Mouse (Mus musculus) megakaryocyte, embryonic 14.5 days (primary cell): ENCODE results near the gene Ahcyl1.

ENCODE experiments used
- FLI1 ChIP-seq: IDR thresholded peaks from 2 replicates; pipeline ENCODE4 v1.6.1; 2012; ENCODE audit warnings: low read length, inconsistent platforms, mixed read lengths
- GATA1 ChIP-seq: IDR thresholded peaks from 3 replicates; pipeline ENCODE4 v1.6.1; 2012; ENCODE audit warnings: mixed read lengths, low read length, inconsistent platforms, borderline replicate concordance

DNA sequence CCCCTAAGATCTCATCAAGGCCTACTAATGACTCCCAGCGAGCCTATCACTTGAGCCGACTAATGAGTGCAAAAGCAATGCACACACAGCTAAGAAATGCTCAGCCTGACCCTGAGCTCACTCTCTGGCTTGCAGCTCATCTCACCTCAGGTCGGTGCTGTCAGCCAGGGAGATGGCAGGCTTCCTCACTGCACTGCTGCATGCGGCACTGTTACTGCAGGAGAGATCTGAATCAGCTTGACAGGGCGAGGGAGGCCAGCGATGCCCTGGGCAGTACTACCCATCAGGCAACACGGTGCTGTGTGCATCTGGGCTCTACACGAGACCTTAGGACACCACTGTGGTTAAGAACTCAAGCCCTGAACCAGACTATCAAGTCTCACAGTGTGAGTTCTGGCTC, 70.8 kb downstream of the Ahcyl1 start:
- TF ChIP-seq GATA1, result no peak
- no peak for TF ChIP-seq FLI1
